Mouse (Mus musculus) retina, postnatal 7 days (tissue): Measurements from ENCODE around the gene Tbc1d14.

Source experiments
- DNase-seq: peaks from one replicate; pipeline ENCODE4 v3.0.0-alpha.2; 2012; ENCODE audit warnings: low read depth, low spot score

The Tbc1d14 gene

DNA sequence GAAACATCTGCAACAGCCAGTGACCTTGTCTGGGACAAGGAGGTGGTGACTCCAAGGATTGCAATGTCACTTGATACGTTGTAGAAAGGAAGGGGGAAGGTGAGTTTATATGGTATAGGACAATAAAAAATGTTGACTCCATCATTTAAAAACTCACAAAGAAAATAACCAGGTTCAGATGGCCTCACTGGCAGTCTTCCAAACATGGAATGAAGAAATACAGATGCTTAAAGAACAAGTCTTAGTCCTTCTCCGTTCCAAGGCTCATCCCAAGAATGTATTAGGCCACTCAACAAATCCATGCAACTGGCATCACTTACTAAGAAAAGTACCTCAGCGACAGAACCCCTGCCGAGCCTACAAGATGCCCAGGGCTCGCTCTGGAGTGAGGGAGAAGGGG is 38.6 kb downstream of the Tbc1d14 start:
- no peak for DNase-seq

- DNase-seq = no peak
Measured at GRCm38 (mm10) chr5:36553886-36554285, 39.2 kb downstream of the Tbc1d14 start.

DNA sequence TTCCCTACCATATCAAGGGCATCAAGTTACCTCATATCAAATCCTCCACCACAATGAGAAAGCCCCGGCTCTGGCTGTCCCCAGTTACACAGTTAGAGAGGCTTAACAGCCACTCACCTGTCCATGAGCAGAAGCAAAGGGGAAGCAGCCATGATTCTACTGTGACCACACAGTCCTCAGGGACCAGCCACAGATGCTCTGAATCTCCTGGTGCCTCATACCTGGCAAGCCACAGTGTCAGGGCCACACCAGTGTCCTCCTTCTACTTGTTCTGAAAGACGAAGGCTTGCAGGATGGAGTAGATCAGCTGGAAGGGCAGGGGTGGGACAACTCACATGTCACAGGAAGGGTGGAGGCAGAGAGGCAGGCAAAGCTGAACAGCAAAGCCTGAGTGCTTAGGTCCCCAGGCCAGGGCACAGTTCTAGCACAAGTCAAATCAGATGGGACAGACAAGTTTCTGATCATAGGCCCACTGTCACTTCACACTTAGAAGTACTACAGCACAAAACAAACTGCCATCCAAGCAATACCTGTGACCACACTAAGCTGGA is 39.9 kb downstream of the Tbc1d14 start:
- no peak for DNase-seq

GRCm38 (mm10) chr5:36552391-36552790 is 40.7 kb downstream of the Tbc1d14 start:
- no peak for DNase-seq

DNA sequence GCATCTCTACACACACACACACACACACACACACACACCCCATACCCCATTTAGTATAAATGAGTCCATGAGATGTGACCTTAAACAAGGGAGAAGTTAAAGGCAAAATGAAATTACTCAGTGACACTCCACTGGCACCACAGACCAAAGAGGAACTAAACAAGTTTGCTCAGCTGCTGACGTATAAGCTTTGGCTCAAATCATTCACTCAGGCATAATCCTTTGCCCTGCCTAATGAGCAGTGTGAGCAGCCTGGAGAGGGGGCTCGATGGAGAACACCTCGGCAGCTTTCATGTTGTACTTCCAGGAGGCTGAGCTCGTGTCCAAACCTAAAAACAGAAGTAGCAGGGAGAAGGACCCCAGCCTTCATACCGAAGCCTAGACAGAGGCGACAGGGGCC is 43.8 kb downstream of the Tbc1d14 start:
- no peak for DNase-seq

DNA sequence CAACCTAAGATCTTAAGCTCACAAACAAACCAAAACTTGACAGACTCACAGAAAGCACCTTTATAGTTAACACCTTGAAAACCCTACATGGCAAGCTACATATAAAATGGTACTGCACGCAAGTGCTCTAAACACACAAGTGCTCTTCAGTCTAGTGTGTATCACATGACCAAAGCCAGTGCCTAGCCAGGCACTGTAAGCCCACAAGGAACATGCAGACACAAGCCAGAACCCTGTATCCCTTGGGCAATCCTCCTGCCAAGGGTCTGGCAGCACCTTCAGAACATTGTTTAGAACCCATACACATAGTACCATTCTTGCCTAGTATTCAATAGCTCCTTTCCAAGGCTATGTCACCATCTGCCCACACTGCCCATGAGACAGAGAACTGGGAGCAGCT is 48.3 kb downstream of the Tbc1d14 start:
- no peak for DNase-seq

- DNase-seq = no peak
Measured at GRCm38 (mm10) chr5:36540928-36541327, 52.1 kb downstream of the Tbc1d14 start.

GRCm38 (mm10) chr5:36538576-36539187 is 54.4 kb downstream of the Tbc1d14 start:
- no peak for DNase-seq

DNA sequence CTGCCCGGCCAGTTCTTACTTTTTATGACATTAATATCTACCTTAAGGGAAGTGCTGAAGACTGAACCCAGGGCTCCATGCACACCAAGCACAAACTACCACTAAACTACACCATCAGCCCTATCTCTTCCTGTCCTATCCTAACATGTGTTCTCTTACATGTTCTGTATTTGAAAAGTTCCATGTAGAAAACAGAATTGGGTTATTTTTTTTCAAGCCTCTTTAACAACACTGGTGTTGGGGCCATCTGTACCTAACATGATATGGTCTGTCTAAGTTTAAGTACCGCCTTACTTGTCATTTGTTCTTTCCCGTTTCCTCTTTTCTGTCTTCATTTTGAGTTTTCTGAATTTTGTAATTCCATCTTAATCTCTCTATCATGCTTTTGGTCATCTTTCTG is 56.7 kb downstream of the Tbc1d14 start:
- no peak for DNase-seq

GRCm38 (mm10) chr5:36535438-36536176 is 57.5 kb downstream of the Tbc1d14 start:
- no peak for DNase-seq

DNA sequence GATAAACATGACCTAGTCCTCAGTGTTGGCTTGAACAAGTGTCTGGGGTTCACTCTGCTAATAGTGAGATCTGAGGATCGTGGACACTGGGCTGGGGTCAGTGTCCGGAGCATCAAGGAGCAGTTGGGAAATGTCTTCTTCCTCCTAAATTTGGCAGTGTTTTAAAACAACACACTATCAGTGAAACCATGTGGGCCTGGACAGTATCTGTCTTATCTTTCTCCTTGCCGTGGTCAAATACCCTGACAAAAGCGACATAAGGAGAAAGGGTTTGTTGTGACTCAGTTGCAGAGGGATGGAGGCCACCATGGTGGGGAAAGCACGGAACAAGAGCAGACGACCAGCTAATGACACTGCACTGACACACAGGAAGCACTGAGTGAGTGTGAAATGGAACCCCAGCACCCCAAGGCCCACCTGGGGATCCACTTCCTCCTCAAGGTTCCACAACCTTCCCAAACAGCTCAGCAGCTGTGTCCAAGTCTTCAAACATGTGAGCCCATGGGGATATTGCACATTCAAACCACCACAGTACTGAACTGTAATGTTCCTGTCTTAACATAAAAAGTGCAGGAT is 58.5 kb downstream of the Tbc1d14 start:
- DNase-seq = no peak

- DNase-seq = peak; percentile 73
Measured at GRCm38 (mm10) chr5:36530129-36530751, 62.8 kb downstream of the Tbc1d14 start.

GRCm38 (mm10) chr5:36529698-36530097 is 63.4 kb downstream of the Tbc1d14 start:
- DNase-seq = no peak

DNA sequence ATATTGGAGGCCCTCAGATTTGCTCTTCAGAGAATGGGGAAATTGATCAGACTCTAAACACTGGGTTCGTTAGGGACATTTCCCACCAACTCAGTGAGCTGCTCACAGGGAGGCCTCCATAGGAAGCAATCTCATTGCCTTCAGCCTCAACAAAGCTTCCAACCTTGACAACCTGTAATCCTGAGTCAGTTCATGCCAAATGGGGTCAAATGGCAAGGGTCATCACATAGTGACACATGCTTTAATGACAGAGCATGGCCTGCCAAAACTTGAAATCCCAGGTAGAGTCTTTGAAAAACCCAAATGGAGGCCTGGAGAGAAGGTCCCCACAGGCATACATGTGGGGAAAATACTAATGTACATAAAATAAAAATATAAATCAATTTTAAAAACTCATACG is 66.2 kb downstream of the Tbc1d14 start:
- no peak for DNase-seq

- no peak for DNase-seq
Measured at GRCm38 (mm10) chr5:36526274-36526673, 66.8 kb downstream of the Tbc1d14 start.

GRCm38 (mm10) chr5:36525216-36525615 is 67.9 kb downstream of the Tbc1d14 start:
- DNase-seq = no peak

- no peak for DNase-seq
Measured at GRCm38 (mm10) chr5:36523219-36523703, 69.8 kb downstream of the Tbc1d14 start.

DNA sequence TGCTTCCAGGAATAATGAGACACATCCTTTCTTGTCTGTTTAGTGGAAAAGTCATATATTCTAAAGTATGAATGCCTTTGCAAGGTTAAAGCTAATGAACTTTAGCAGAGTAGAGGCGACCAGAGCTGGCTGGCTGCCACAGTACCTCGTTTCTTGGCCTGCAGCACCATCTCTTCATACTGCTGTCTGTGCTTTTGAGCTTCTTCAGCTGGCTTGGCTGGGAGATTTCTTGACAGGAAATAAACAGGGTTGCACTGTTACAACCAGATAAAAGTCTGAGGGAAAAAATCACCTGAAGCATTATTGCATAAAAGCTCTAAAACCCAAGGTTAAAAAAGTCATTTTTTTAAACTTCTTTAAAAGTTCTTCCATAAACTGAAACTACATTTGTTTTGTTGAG is 70.3 kb downstream of the Tbc1d14 start:
- DNase-seq = no peak

DNA sequence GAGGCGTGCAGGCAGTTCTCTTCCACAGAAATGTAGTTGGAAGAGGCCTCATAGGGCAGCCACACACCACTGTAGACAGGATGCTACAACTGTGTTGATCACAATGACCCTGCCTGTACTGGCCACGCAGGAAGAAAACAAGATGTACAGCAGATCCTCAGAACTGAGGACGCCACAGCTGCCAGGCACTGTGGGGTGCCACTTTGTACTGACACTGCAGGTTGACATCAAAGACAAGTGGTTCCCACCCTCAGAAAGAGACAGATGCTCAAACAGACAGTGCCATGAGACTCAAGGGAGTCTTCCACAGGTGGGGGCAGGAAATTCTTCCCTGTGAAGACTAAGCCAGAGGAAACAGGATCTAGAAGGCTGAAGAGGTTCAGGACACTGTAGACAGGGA is 73.3 kb downstream of the Tbc1d14 start:
- DNase-seq = no peak

GRCm38 (mm10) chr5:36517596-36517995 is 75.5 kb downstream of the Tbc1d14 start:
- DNase-seq = no peak

DNA sequence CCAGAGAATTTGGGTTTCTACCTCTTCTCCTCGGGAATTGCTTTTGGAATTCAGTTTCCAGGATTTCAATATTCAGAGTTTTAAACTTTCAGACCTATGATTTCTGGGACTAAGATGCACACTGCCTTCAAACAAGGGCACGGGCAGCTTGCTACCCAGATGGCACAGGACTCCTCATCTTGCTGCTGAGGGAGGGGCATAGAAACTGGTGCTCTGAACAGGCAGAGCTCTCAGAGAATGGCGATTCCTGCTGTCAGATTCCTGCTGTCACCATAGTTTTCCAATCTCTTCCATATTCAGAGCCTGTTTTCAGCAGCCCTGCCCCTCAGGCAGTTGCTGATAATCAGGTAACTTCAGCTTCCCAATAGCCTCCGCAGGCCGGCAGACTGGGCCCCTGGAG is 77.5 kb downstream of the Tbc1d14 start:
- DNase-seq = no peak

DNA sequence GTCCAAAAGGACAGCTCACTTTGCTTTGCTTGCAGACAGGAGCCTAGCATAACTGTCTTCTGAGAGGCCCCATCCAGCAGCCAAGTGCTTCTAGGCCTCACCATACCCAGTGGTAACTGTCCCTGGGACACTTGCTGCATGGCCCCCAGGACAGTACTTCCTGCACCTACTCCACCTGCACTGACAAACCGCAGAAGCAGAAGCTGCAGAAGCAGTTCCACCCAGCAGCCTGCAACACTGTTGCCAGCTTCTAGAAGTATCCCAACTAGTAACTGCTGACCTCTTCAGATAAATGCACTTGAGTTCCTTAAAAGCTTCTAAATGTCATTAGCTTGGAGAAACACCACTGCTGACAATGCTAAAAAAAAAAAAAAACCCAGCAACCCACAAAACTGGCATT is 78.0 kb downstream of the Tbc1d14 start:
- DNase-seq = no peak
